Comparison of ENCODE assay signal across 19 mouse cellular contexts in the genomic region with DNA sequence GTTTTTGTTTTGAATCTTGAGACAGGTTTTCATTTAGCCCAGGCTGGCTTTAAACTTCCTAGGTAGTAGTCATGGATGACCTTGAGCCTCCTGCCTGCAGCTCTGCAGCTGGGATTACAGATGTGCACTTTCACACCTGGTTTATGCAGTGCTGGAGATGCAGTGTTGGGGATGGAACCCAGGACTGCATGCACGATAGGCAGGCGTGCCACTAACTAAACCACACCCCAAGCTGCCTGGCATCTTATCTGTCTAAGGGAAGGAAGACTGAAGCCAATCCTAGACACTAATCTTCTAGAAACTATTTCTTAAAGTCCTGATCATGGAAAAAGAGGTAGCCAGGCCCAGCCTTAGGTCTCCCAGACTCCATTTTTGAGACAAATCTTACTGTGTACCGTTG. TPM values are rescaled to one million over a fixed set of nuclear protein-coding genes. Genes with fewer than 3 reads are reported as not detected.
"Had no signal": no experiment of that assay in that cellular context is flagged by ENCODE, and none has a peak within 500 bp of the region (broad histone marks: within the 10 kb centered on the region; RNA-seq: fewer than 3 reads in every experiment).

No protein-coding gene starts in this region.

- ATAC-seq: hindbrain, embryonic 16.5 days; intestine, embryonic 15.5 days; midbrain, embryonic 15.5 days had no signal

- H3K4me2 ChIP-seq: intestine, embryonic 15.5 days; lung, embryonic 15.5 days; midbrain, embryonic 12.5 days; midbrain, embryonic 15.5 days; neural tube, embryonic 12.5 days; neural tube, embryonic 15.5 days; stomach, embryonic 15.5 days had no signal

- H3K27ac ChIP-seq: intestine, embryonic 15.5 days; kidney, postnatal 0 days; layer of hippocampus, adult 2 months; lung, embryonic 15.5 days; macrophage; midbrain, embryonic 12.5 days; midbrain, embryonic 15.5 days; neural tube, embryonic 12.5 days; neural tube, embryonic 15.5 days; stomach, embryonic 15.5 days had no signal

- H3K9ac ChIP-seq: intestine, embryonic 15.5 days; lung, embryonic 15.5 days; midbrain, embryonic 12.5 days; midbrain, embryonic 15.5 days; neural tube, embryonic 12.5 days; neural tube, embryonic 15.5 days; stomach, embryonic 15.5 days had no signal

- H3K27me3 ChIP-seq: intestine, embryonic 15.5 days; lung, embryonic 15.5 days; midbrain, embryonic 12.5 days; midbrain, embryonic 15.5 days; neural tube, embryonic 12.5 days; neural tube, embryonic 15.5 days; stomach, embryonic 15.5 days had no signal

- H3K9me3 ChIP-seq: intestine, embryonic 15.5 days; lung, embryonic 15.5 days; midbrain, embryonic 12.5 days; midbrain, embryonic 15.5 days; neural tube, embryonic 12.5 days; neural tube, embryonic 15.5 days; stomach, embryonic 15.5 days had no signal

- DNase-seq: kidney, adult 11 months; kidney, postnatal 25 days; layer of hippocampus, adult 9-11 months; lung, adult 18-20 months; right cerebral cortex, adult 18-20 months; right cerebral cortex, postnatal 14 days; spleen, adult 18-20 months; thymus, postnatal 25 days had no signal

- H3K36me3 ChIP-seq: intestine, embryonic 15.5 days had no signal

- H3K4me3 ChIP-seq: intestine, embryonic 15.5 days; layer of hippocampus, adult 2 months; lung, embryonic 15.5 days; midbrain, embryonic 12.5 days; midbrain, embryonic 15.5 days; neural tube, embryonic 12.5 days; neural tube, embryonic 15.5 days; stomach, embryonic 15.5 days had no signal

RNA-seq across cellular contexts. Expression of gene Vps37d, which starts 7.6 kb away (rescaled TPM):
- polyA plus RNA-seq: macrophage had no signal

RNA-seq across cellular contexts. Expression of gene Mlxipl, which starts 19.2 kb away (rescaled TPM):
- polyA plus RNA-seq: macrophage had no signal
